Mouse (Mus musculus) effector memory CD4-positive, alpha-beta T cell, adult 7 months (primary cell): ENCODE results near the gene Galc. TPM values are rescaled to one million over a fixed set of nuclear protein-coding genes. Genes with fewer than 3 reads are reported as not detected.

Experiments used
- polyA plus RNA-seq: library from polyadenylated mRNA; unstranded; fragments of 100-300 nt; shearing (Covaris generic); gene quantifications from one replicate; pipeline ENCODE4 v1.2.1, GENCODE M21; 2017

The Galc gene
- polyA plus RNA-seq: 5.7 TPM

DNA sequence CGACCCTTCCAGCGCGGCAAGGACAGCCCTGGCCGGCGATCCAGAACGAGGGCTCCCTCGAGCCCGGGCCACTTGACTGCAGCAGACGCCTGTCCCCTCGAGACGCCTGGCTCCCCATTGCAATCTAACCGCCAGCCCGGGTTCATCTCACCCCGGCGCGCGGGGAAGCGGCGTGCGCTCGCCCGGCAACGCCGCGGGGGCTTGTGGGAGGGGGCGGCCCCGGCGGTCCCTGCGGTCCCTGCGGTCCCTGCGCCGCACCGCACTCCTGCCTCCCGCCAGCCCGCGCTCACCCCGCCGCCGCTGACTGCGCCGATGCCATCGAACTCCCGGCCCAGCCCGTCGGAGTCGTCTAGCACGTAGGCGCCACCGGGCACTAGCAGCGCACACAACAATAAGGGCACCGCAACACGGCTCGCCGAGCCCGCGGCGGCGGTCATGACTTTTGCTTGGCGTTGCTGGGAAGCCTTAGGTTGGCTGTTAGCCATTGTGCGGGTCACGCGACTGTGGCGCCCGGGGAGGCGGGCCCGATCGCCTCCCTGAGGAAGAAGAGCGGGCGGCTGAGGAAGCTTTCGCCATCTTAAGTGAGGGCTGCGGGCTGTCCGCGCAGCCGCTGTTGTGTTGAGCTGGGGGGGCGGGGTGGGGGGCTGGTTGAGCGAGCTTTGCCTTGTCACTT lies at the start of gene Galc:
Gene Galc (minus strand): TSS at position 615 of the 673 bp plus-strand sequence.

GRCm38 (mm10) chr12:98268441-98269369 lies 9.4 kb upstream of the Galc start, which contains the start of gene Gpr65:
TSS of gene Gpr65 (plus strand) at chr12:98268635.

Other genes with a start within 250 kb of the Galc start
- gene Gpr65, start 9.2 kb upstream of the Galc start, polyA plus RNA-seq: 54.8 TPM